Mouse (Mus musculus) heart, embryonic 11.5 days (tissue): ENCODE results near the gene Egf. TPM values are rescaled to one million over a fixed set of nuclear protein-coding genes. Genes with fewer than 3 reads are reported as not detected.

ENCODE experiments used
- microRNA-seq: library from miRNA; unstranded; fragments of <30 nt; microRNA quantifications from one replicate; pipeline ENCODE4, GENCODE M21; 2016; ENCODE audit warnings: borderline number of aligned reads
- polyA plus RNA-seq: library from polyadenylated mRNA; unstranded; fragments of >200 nt; fragmentation: Nextera tagmentation; extraction: Ambion mirVana; gene quantifications from 2 replicates; pipeline ENCODE4 v1.2.1, GENCODE M21; 2014

Egf gene
- polyA plus RNA-seq, 1 experiment from 2014 or later: 0.79 TPM

Small RNA genes lying within 50 kb of the gene (microRNA-seq; reads per million reads assigned to microRNA genes)
- not detected for gene Gm24515

Other genes with a start within 250 kb of the Egf start
- gene Elovl6, start 223.0 kb downstream of the Egf start, polyA plus RNA-seq: 20.9 and 22.8 TPM in 2 replicates
- not detected in 2 replicates for gene Lrit3, start 48.7 kb upstream of the Egf start, polyA plus RNA-seq
- not detected in 2 replicates for gene Rrh, start 67.3 kb upstream of the Egf start, polyA plus RNA-seq
- 24.3 and 27.7 TPM in 2 replicates for gene Gar1, start 76.1 kb upstream of the Egf start, polyA plus RNA-seq
- 1.3 and 2.8 TPM in 2 replicates for gene Cfi, start 80.6 kb upstream of the Egf start, polyA plus RNA-seq
- 58.8 and 61.0 TPM in 2 replicates for gene Pla2g12a, start 123.3 kb upstream of the Egf start, polyA plus RNA-seq
- 86.7 and 91.9 TPM in 2 replicates for gene Casp6, start 146.1 kb upstream of the Egf start, polyA plus RNA-seq
- gene Mcub, start 214.9 kb upstream of the Egf start, polyA plus RNA-seq: 4.2 and 4.3 TPM in 2 replicates